Mouse (Mus musculus) gonadal fat pad, adult 2 months (tissue): ENCODE measurements around the gene P4ha2. TPM values are rescaled to one million over a fixed set of nuclear protein-coding genes. Genes with fewer than 3 reads are reported as not detected.

Experiments used
- polyA plus RNA-seq: library from polyadenylated mRNA; depleted of rRNA; stranded (reverse); fragments of >200 nt; gene quantifications from 2 replicates; pipeline ENCODE4 v1.2.3, GENCODE M21; 2012; rRNA removed

The P4ha2 gene
- polyA plus RNA-seq, 1 experiment: 60.1 TPM

Other genes with a start within 250 kb of the P4ha2 start
- 5.8 and 7.0 TPM in 2 replicates for gene Gm12216, start 240.8 kb upstream of the P4ha2 start, polyA plus RNA-seq
- 41.1 and 58.0 TPM in 2 replicates for gene Slc22a5, start 208.4 kb upstream of the P4ha2 start, polyA plus RNA-seq
- gene Slc22a21, start 119.8 kb upstream of the P4ha2 start, polyA plus RNA-seq: 4.4 and 5.0 TPM in 2 replicates
- 8.7 and 16.5 TPM in 2 replicates for gene Slc22a4, start 72.0 kb upstream of the P4ha2 start, polyA plus RNA-seq
- 89.8 and 106 TPM in 2 replicates for gene Pdlim4, start 31.1 kb upstream of the P4ha2 start, polyA plus RNA-seq
- not detected in 2 replicates for gene Csf2, start 149.6 kb downstream of the P4ha2 start, polyA plus RNA-seq
- gene Il3, start 167.2 kb downstream of the P4ha2 start, polyA plus RNA-seq: not detected in 2 replicates
- 0.69 and 0.82 TPM in 2 replicates for gene Acsl6, start 203.7 kb downstream of the P4ha2 start, polyA plus RNA-seq